ENCODE assay signal across 19 mouse cellular contexts in genomic region chr13:97797462-97797861, GRCm38 (mm10). TPM values are rescaled to one million over a fixed set of nuclear protein-coding genes. Genes with fewer than 3 reads are reported as not detected.
DNase-seq lines count a peak whose midpoint lies in the region; ATAC-seq and TF ChIP-seq lines count a peak whose summit lies in the region.
"Had no signal": no experiment of that assay in that cellular context is flagged by ENCODE, and none has a peak within 500 bp of the region (broad histone marks: within the 10 kb centered on the region; RNA-seq: fewer than 3 reads in every experiment).

No protein-coding gene starts in this region.

- H3K9me3 ChIP-seq in hindbrain, embryonic 10.5 days, result no peaks in the 10 kb centered on the region
- H3K9me3 ChIP-seq in hindbrain, postnatal 0 days (ENCODE audit: low read length), result no peaks in the 10 kb centered on the region
- H3K9me3 ChIP-seq in forebrain, embryonic 12.5 days, result no peaks in the 10 kb centered on the region
- H3K9me3 ChIP-seq in limb, embryonic 10.5 days (replicated peaks), result no peaks in the 10 kb centered on the region
- H3K9me3 ChIP-seq: embryonic facial prominence, embryonic 13.5 days; intestine, embryonic 15.5 days; liver, embryonic 13.5 days; neural tube, embryonic 12.5 days had no signal

- H3K4me3 ChIP-seq in hindbrain, embryonic 10.5 days, result no peak overlapping the region
- H3K4me3 ChIP-seq in hindbrain, postnatal 0 days (ENCODE audit: low read length), result no peak overlapping the region
- H3K4me3 ChIP-seq in forebrain, embryonic 12.5 days (replicated peaks), result no peak overlapping the region
- H3K4me3 ChIP-seq in limb, embryonic 10.5 days, result no peak overlapping the region
- H3K4me3 ChIP-seq: embryonic facial prominence, embryonic 13.5 days; intestine, embryonic 15.5 days; liver, embryonic 13.5 days; neural tube, embryonic 12.5 days had no signal

- H3K4me1 ChIP-seq in hindbrain, embryonic 10.5 days (replicated peaks), result peaks cover 50% of the 10 kb centered on the region
- no peaks in the 10 kb centered on the region for H3K4me1 ChIP-seq in hindbrain, postnatal 0 days (ENCODE audit: insufficient read depth, low read length)
- peaks cover 47% of the 10 kb centered on the region for H3K4me1 ChIP-seq in forebrain, embryonic 12.5 days
- H3K4me1 ChIP-seq in limb, embryonic 10.5 days, result peaks cover 44% of the 10 kb centered on the region
- H3K4me1 ChIP-seq: intestine, embryonic 15.5 days had no signal

- H3K36me3 ChIP-seq in hindbrain, embryonic 10.5 days, result no peaks in the 10 kb centered on the region
- H3K36me3 ChIP-seq in hindbrain, postnatal 0 days (ENCODE audit: insufficient read depth, low read length), result no peaks in the 10 kb centered on the region
- no peaks in the 10 kb centered on the region for H3K36me3 ChIP-seq in forebrain, embryonic 12.5 days (replicated peaks)
- H3K36me3 ChIP-seq in limb, embryonic 10.5 days, result no peaks in the 10 kb centered on the region
- H3K36me3 ChIP-seq: embryonic facial prominence, embryonic 13.5 days; intestine, embryonic 15.5 days; liver, embryonic 13.5 days; neural tube, embryonic 12.5 days had no signal

- no peak overlapping the region for H3K9ac ChIP-seq in hindbrain, postnatal 0 days (replicated peaks; ENCODE audit: low read length)
- H3K9ac ChIP-seq in forebrain, embryonic 12.5 days, result no peak overlapping the region
- H3K9ac ChIP-seq: embryonic facial prominence, embryonic 13.5 days; intestine, embryonic 15.5 days; liver, embryonic 13.5 days; neural tube, embryonic 12.5 days had no signal

- peak; percentile 51 for DNase-seq in hindbrain, embryonic 10.5 days (ENCODE audit: low spot score)
- no peak for DNase-seq in hindbrain, postnatal 0 days (ENCODE audit: low spot score)
- DNase-seq in brain, embryonic 14.5 days (ENCODE audit: low read depth), result peak; percentile 90
- peak; percentile 29 for DNase-seq in limb, embryonic 10.5 days (ENCODE audit: low spot score)
- DNase-seq in urinary bladder, postnatal 10 days (ENCODE audit: low spot score), result no peak
- DNase-seq in heart, postnatal 10 days, result no peak
- no peak for DNase-seq in kidney, postnatal 14 days
- DNase-seq: adrenal gland, postnatal 14 days; cerebellum, adult 9-11 months; gastrocnemius, postnatal 10 days; kidney, postnatal 10 days; layer of hippocampus, adult 9-11 months; liver, embryonic 13.5 days had no signal

- no peak for ATAC-seq in hindbrain, postnatal 0 days
- ATAC-seq in forebrain, embryonic 12.5 days (ENCODE audit: low FRiP score), result peak; percentile 67; the same call in 1 of the 2 replicates
- ATAC-seq: intestine, embryonic 15.5 days; lung, postnatal 0 days had no signal

- TF ChIP-seq POLR2A in brain, embryonic 14.5 days (IDR thresholded peaks at IDR 0.05; ENCODE audit: borderline replicate concordance, extremely low read depth, insufficient read depth, insufficient read length, poor library complexity, severe bottlenecking), result no peak

- H3K27ac ChIP-seq in hindbrain, embryonic 10.5 days, result peak overlapping the region; percentile 63
- no peak overlapping the region for H3K27ac ChIP-seq in hindbrain, postnatal 0 days
- peak overlapping the region; percentile 56 for H3K27ac ChIP-seq in forebrain, embryonic 12.5 days
- H3K27ac ChIP-seq in limb, embryonic 10.5 days, result 0 out of 2 replicates have a peak overlapping the region, but pooled peaks have one; percentile 7
- H3K27ac ChIP-seq: embryonic facial prominence, embryonic 13.5 days; intestine, embryonic 15.5 days; liver, embryonic 13.5 days; neural tube, embryonic 12.5 days had no signal

- WGBS in hindbrain, embryonic 10.5 days, result 9% methylated on average over 5 of the region's 5 CpGs
- whole genome bisulfite sequencing in hindbrain, postnatal 0 days, result 30% methylated on average over 5 of the region's 5 CpGs
- WGBS in forebrain, embryonic 12.5 days, result 2% methylated on average over 5 of the region's 5 CpGs
- 37% methylated on average over 5 of the region's 5 CpGs for WGBS in limb, embryonic 10.5 days

- no peak overlapping the region for H3K4me2 ChIP-seq in hindbrain, postnatal 0 days (ENCODE audit: low read depth, low read length)
- no peak overlapping the region for H3K4me2 ChIP-seq in forebrain, embryonic 12.5 days
- H3K4me2 ChIP-seq: embryonic facial prominence, embryonic 13.5 days; intestine, embryonic 15.5 days; liver, embryonic 13.5 days; neural tube, embryonic 12.5 days had no signal

- peaks cover 5% of the 10 kb centered on the region; the same call in 1 of the 2 replicates for H3K27me3 ChIP-seq in hindbrain, embryonic 10.5 days (ENCODE audit: insufficient read depth, poor library complexity, severe bottlenecking)
- H3K27me3 ChIP-seq in hindbrain, postnatal 0 days (ENCODE audit: insufficient read depth, low read length), result no peaks in the 10 kb centered on the region
- H3K27me3 ChIP-seq in forebrain, embryonic 12.5 days, result no peaks in the 10 kb centered on the region
- H3K27me3 ChIP-seq in limb, embryonic 10.5 days (ENCODE audit: low read depth, poor library complexity, severe bottlenecking), result no peaks in the 10 kb centered on the region
- H3K27me3 ChIP-seq: CH12.LX; embryonic facial prominence, embryonic 13.5 days; intestine, embryonic 15.5 days; neural tube, embryonic 12.5 days had no signal

- intact Hi-C loops in heart, postnatal 10 days (cut with DNase I), result no loop called here

- TF ChIP-seq CTCF in hindbrain, postnatal 0 days (IDR thresholded peaks at IDR 0.05; ENCODE audit: low read depth), result no peak
- TF ChIP-seq CTCF in brain, embryonic 14.5 days (IDR thresholded peaks at IDR 0.05; ENCODE audit: borderline replicate concordance, extremely low read depth, insufficient read depth, insufficient read length), result no peak

RNA-seq across cellular contexts. Expression of gene Gm10260, which starts 37.0 kb away (rescaled TPM):
- 3.7 and 3.8 TPM in 2 replicates for polyA plus RNA-seq in hindbrain, embryonic 10.5 days (2016; fragmentation: Nextera tagmentation; extraction: Ambion mirVana)
- 170 and 196 TPM in 2 replicates for total RNA-seq in hindbrain, postnatal 0 days (2014; rRNA removed)
- polyA plus RNA-seq in hindbrain, postnatal 0 days (2015; fragmentation: Nextera tagmentation; extraction: Ambion mirVana), result 4.0 TPM in 2 replicates
- polyA plus RNA-seq in brain, embryonic 14.5 days (2012; rRNA removed), result 2.2 and 4.8 TPM in 2 replicates
- 2.4 and 3.0 TPM in 2 replicates for polyA plus RNA-seq in forebrain, embryonic 12.5 days (2016; fragmentation: Nextera tagmentation; extraction: Ambion mirVana)
- 4.8 and 5.4 TPM in 2 replicates for polyA plus RNA-seq in limb, embryonic 10.5 days (2016; fragmentation: Nextera tagmentation; extraction: Ambion mirVana)
- 100 to 1,000 TPM; 140 to 148 TPM for total RNA-seq in heart, postnatal 10 days (2021)

Comparison
In these comparisons a context has a peak if more than half of its experiments do, and no peak if none do; other contexts are left out.
1. DNase-seq: peak in hindbrain, embryonic 10.5 days (single experiment), brain, embryonic 14.5 days (single experiment) and limb, embryonic 10.5 days (single experiment); none in hindbrain, postnatal 0 days (single experiment), urinary bladder, postnatal 10 days (single experiment), heart, postnatal 10 days (0 of 2) and kidney, postnatal 14 days (single experiment).